Mouse (Mus musculus) forebrain, embryonic 14.5 days (tissue): ENCODE data around the gene Hspb7. TPM values are rescaled to one million over a fixed set of nuclear protein-coding genes. Genes with fewer than 3 reads are reported as not detected.

Source experiments
- ATAC-seq: fragments of 200-750 bp; cut with Nextera tagmentation; 2 replicates; pipeline ENCODE4 v1.8.0; 2017; ENCODE audit warnings: mild to moderate bottlenecking, moderate library complexity
- DNase-seq: peaks from one replicate; pipeline ENCODE4 v3.0.0-alpha.2; 2015; ENCODE audit warnings: low spot score
- H3K27ac ChIP-seq: fragments of 300-500 bp; sonication (generic); 2 replicates; pipeline ENCODE4 v1.5.1; 2014; ENCODE audit warnings: low read depth, mild to moderate bottlenecking, control low read depth, low read length, moderate library complexity
- H3K27me3 ChIP-seq: fragments of 300-500 bp; sonication (generic); replicated peaks from 2 replicates; pipeline ENCODE4 v1.6.1; 2014; ENCODE audit warnings: low read length, control low read depth, mixed read lengths; ENCODE audit not compliant: control insufficient read depth, insufficient read depth
- H3K36me3 ChIP-seq: fragments of 300-500 bp; sonication (generic); 2 replicates; pipeline ENCODE4 v1.6.1; 2014; ENCODE audit warnings: low read length, control low read depth; ENCODE audit not compliant: control insufficient read depth, insufficient read depth
- H3K4me1 ChIP-seq: fragments of 300-500 bp; sonication (generic); 2 replicates; pipeline ENCODE4 v1.6.1; 2014; ENCODE audit warnings: antibody characterized with exemption, low read length, control low read depth; ENCODE audit not compliant: control insufficient read depth, insufficient read depth
- H3K4me2 ChIP-seq: fragments of 300-500 bp; sonication (generic); 2 replicates; pipeline ENCODE4 v1.6.1; 2014; ENCODE audit warnings: mild to moderate bottlenecking, control low read depth, low read length
- H3K4me3 ChIP-seq: fragments of 300-500 bp; sonication (generic); 2 replicates; pipeline ENCODE4 v1.5.1; 2014; ENCODE audit warnings: low read depth, low read length, control low read depth
- H3K9ac ChIP-seq: fragments of 300-500 bp; sonication (generic); 2 replicates; pipeline ENCODE4 v1.6.1; 2014; ENCODE audit warnings: mild to moderate bottlenecking, low read length, control low read depth, moderate library complexity
- H3K9me3 ChIP-seq: fragments of 300-500 bp; sonication (generic); replicated peaks from 2 replicates; pipeline ENCODE4 v1.6.1; 2016; ENCODE audit warnings: low read length, control low read depth, mixed read lengths; ENCODE audit not compliant: control insufficient read depth
- WGBS: fragments of 180-500 bp; shearing (Covaris S2); extraction: QIAGEN DNeasy Blood & Tissue Kit; methylation state at CpG from one replicate; pipeline ENCODE4 v1.1.7; 2014; 5-methylcytosine and 5-hydroxymethylcytosine counted together
- polyA plus RNA-seq: library from polyadenylated mRNA; unstranded; fragments of >200 nt; fragmentation: Nextera tagmentation; extraction: Ambion mirVana; gene quantifications from 2 replicates; pipeline ENCODE4 v1.2.1, GENCODE M21; 2014

Gene Hspb7
- not detected in 2 replicates for polyA plus RNA-seq

DNA sequence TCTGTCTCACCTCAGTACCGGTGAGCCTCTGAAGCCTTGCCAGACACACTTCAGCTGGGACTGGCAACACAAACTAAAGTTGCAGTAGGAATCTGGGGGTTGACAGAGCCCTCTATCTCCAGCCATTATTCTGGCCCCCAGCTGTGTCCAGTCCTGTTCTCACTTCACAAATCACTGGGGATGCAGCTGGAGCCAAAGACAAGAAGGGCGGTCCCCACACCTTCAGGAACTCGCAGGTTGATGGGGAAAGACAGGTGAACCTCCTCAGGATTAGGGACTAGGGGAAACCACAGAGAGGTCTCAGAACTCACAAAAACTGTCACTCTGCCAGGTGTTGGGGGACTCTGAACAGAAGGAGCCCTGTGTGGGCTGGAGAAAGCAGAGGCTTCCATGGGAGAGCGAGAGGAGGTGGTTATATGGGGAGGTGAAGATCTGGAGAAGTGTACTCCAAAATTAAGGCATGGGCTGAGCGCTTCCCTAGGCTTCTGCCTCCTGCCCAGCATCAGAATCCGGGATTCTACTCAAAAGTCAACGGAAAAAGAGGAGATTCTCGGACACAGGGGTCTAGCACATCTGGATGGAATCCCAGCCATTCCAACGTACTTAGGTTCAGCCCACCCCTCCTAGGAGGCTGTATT is at the start of gene Hspb7:
Gene Hspb7 (plus strand): TSS at position 588 of the 638 bp plus-strand sequence.
- Histone ChIP-seq H3K4me1 (no peaks in the 10 kb centered on the region), H3K36me3 (no peaks in the 10 kb centered on the region), H3K27ac (no peak within 1 kb of the TSS), H3K4me3 (no peak within 1 kb of the TSS), H3K27me3 (no peaks in the 10 kb centered on the region), H3K9me3 (no peaks in the 10 kb centered on the region), H3K9ac (no peak within 1 kb of the TSS), H3K4me2 (no peak within 1 kb of the TSS)
- ATAC-seq (no peak), DNase-seq (no peak)
- WGBS = 62% methylated on average over 9 of the region's 9 CpGs

DNA sequence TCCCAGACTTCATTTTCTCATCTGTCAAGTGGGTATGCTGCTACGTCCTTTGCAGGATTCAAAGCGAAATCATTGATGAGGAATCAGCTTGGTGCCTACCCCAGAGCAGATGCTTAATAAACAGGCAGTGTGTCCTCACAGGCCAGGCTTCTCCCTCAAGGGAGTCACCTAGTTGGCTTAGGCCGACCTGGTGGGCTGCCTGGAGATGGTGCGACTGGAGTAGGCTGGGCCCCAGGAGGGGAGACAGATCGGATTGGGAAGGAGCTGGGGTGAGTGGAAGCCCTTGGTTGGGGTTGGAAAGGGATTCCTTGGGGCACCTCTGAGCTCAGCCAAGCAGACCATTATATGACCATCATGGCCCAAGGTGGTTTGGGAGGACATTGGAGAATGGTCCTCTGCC is 48.2 kb upstream of the Hspb7 start:
- no peak overlapping the region for H3K4me3 ChIP-seq
- DNase-seq = no peak
- ATAC-seq = no peak
- 0 out of 2 replicates have a peak, but pooled peaks cover 2% of the 10 kb centered on the region for H3K27me3 ChIP-seq
- H3K36me3 ChIP-seq = no peaks in the 10 kb centered on the region
- no peaks in the 10 kb centered on the region for H3K9me3 ChIP-seq
- 97% methylated on average over 5 of the region's 5 CpGs for WGBS
- no peaks in the 10 kb centered on the region for H3K4me1 ChIP-seq
- H3K4me2 ChIP-seq = no peak overlapping the region
- H3K27ac ChIP-seq = no peak overlapping the region
- no peak overlapping the region for H3K9ac ChIP-seq

DNA sequence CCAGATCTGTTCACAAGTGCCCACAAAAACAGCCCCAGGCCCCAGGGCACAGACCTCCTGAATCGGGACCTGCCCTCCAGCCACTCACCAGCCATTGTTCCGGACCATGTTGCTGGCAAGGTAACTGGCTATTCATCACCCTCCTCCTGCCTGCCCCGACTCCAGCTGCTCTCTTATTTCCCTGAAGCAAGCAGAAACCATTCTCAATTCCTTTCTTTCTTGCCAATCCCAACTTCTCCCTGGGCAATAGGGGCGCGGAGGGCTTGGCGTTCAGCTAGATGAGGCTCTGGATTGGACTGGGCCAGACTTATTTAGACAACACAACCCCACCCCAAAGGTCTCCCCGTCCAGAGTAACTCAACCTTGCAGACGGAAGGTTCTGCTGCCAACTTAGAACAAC is 40.9 kb upstream of the Hspb7 start:
- 46% methylated on average over 8 of the region's 8 CpGs for WGBS
- no peak for ATAC-seq

DNA sequence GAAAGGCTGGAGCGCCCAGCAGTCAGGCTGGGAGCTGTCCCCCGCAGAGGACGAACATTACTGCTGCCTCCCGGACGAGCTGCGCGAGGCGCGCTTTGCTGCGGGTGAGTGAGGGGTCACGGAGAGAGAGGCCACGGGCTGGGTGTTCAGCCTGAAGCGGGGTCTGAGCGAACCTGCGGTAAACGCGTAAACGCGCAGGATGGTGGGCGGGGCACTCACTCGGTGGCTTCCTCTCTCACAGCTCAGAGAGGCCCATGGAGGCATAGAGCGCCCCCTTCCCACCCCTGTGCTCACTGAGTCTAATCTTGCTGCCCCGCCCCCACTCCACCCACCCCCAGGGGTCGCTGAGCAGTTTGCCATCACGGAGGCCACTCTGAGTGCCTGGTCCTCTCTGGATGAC is 38.2 kb upstream of the Hspb7 start:
- ATAC-seq = peak; percentile 42
- Histone ChIP-seq H3K9me3 (no peaks in the 10 kb centered on the region), H3K27ac (no peak overlapping the region), H3K27me3 (peaks cover 28% of the 10 kb centered on the region), H3K4me1 (0 out of 2 replicates have a peak, but pooled peaks cover 3% of the 10 kb centered on the region), H3K9ac (peak overlapping the region; percentile 40), H3K36me3 (no peaks in the 10 kb centered on the region), H3K4me3 (peak overlapping the region; percentile 27), H3K4me2 (peak overlapping the region; percentile 52)
- WGBS = 2% methylated on average over 24 of the region's 25 CpGs
- DNase-seq = peak; percentile 59

More for the DNA sequence above, 40.9 kb upstream of the Hspb7 start:
- Histone ChIP-seq H3K4me1 (0 out of 2 replicates have a peak, but pooled peaks cover 3% of the 10 kb centered on the region), H3K27me3 (peaks cover 28% of the 10 kb centered on the region), H3K4me3 (no peak overlapping the region), H3K27ac (no peak overlapping the region), H3K36me3 (no peaks in the 10 kb centered on the region), H3K9me3 (no peaks in the 10 kb centered on the region), H3K4me2 (no peak overlapping the region), H3K9ac (no peak overlapping the region)
- DNase-seq = no peak

DNA sequence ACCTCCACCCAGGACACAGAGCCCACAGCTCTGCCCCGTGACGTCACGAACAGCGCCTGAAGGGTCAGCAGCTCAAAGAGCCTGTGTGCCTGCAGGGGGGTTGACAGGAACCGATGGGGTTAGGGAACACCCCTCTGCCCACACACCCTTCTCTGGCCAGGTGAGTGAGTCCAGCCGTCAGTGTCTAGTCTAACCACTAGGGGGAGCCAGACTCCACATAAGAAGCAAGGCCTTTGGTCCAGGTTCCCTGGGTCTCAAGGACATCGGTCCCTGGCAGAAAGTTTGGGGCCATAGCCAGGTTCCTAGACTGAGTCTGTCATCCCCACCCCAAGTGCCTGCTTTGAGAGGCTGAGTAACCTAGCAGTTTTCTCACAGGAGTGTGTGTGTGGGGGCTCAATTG is 35.3 kb upstream of the Hspb7 start:
- Histone ChIP-seq H3K27ac (no peak overlapping the region), H3K4me3 (no peak overlapping the region), H3K9me3 (no peaks in the 10 kb centered on the region), H3K4me2 (no peak overlapping the region), H3K4me1 (0 out of 2 replicates have a peak, but pooled peaks cover 3% of the 10 kb centered on the region), H3K36me3 (no peaks in the 10 kb centered on the region), H3K9ac (no peak overlapping the region), H3K27me3 (peaks cover 28% of the 10 kb centered on the region)
- DNase-seq = peak; percentile 77
- no peak; the same call in 1 of the 2 replicates for ATAC-seq
- under 1% methylated on average over 7 of the region's 7 CpGs for WGBS

DNA sequence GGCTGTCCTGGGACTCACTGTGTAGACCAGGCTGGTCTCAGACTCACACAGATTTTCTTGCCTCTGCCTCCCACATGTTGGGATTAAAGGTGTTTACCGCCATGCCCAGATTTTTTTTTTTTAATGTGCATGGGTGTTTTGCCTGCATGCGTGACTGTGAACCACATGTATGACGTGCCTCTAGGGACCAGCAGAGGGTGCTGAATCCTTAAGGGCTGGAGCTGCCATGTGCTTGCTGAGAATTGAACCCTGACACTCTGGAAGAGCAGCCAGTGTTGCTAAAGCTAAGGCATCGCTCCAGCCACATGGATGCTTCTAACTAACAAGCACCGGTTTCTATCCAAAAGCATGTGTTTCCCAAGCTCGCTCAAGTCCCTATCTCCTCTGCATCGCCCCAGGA is 34.4 kb upstream of the Hspb7 start:
- no peak for ATAC-seq
- no peaks in the 10 kb centered on the region for H3K9me3 ChIP-seq
- H3K36me3 ChIP-seq = no peaks in the 10 kb centered on the region
- H3K4me3 ChIP-seq = no peak overlapping the region
- no peak overlapping the region for H3K9ac ChIP-seq
- H3K27ac ChIP-seq = no peak overlapping the region
- H3K4me2 ChIP-seq = no peak overlapping the region
- WGBS = 69% methylated on average over 7 of the region's 7 CpGs
- DNase-seq = no peak
- H3K27me3 ChIP-seq = peaks cover 28% of the 10 kb centered on the region
- H3K4me1 ChIP-seq = 0 out of 2 replicates have a peak, but pooled peaks cover 3% of the 10 kb centered on the region

DNA sequence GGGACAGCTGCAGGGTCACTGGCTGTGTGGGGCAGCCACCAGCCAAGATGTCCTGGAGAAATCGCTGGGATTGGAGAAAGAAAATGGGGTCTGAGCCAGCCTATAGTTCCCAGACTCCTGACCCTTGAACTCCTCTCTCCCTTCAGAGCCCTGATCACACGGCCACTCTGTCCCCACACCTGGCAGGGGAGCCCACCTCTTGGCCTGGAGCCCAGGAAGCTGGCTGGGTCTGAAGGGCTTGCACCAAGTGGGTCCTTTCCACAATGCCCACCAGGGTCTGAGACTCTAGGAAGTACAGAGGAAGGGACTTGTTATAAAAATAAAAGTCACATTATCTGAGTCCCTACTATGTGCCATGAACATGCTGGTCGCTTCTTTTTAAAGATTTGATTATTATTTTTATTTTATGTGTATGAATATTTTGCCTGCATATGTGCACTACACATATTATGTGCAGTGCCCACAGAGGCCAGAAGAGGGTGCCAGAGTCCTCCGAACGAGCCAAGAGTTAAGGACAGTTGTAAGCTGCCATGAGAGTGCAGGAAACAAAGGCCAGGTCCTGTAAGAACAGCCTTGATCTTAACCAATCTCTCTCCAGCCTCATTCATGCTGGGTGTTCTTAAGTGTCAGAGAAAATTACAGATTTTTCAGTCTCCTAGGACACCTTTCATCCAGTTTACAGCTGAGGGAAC is 33.3 kb upstream of the Hspb7 start:
- H3K27ac ChIP-seq = no peak overlapping the region
- 15% methylated on average over 5 of the region's 5 CpGs for WGBS
- H3K4me1 ChIP-seq = 0 out of 2 replicates have a peak, but pooled peaks cover 1% of the 10 kb centered on the region
- no peak overlapping the region for H3K9ac ChIP-seq
- no peak overlapping the region for H3K4me2 ChIP-seq
- ATAC-seq = peak; percentile 41
- peak; percentile 82 for DNase-seq
- H3K27me3 ChIP-seq = peaks cover 23% of the 10 kb centered on the region
- H3K36me3 ChIP-seq = no peaks in the 10 kb centered on the region
- no peaks in the 10 kb centered on the region for H3K9me3 ChIP-seq
- no peak overlapping the region for H3K4me3 ChIP-seq

DNA sequence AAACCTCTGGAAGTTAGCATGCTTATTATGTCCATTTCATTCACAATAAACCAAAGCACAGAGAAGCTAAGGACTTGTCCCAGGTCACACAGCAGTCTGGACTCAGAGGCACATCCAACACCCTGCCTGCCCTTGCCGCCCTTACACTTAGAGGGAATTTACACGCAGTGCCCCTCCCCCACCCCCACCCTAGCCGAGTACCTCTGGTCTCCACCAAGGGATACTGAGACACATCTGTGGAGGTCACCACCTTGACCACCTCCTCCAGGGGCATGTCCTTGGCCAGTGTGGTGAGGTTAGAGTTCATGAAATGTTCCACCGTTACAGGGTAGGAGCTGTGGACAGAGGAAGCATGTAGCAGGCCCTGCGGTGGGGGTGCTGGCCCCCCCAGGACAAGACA is 32.6 kb upstream of the Hspb7 start:
- 67% methylated on average over 5 of the region's 5 CpGs for WGBS
- no peak for ATAC-seq

More for the DNA sequence above, 32.6 kb upstream of the Hspb7 start:
- H3K4me3 ChIP-seq = no peak overlapping the region
- no peaks in the 10 kb centered on the region for H3K36me3 ChIP-seq
- no peak overlapping the region for H3K9ac ChIP-seq
- H3K9me3 ChIP-seq = no peaks in the 10 kb centered on the region
- H3K27me3 ChIP-seq = peaks cover 17% of the 10 kb centered on the region
- no peak for DNase-seq
- H3K4me1 ChIP-seq = no peaks in the 10 kb centered on the region
- H3K27ac ChIP-seq = no peak overlapping the region
- H3K4me2 ChIP-seq = no peak overlapping the region
